Mouse (Mus musculus) left cerebral cortex, postnatal 25 days (tissue): Measurements from ENCODE around the gene Gngt2. TPM values are rescaled to one million over a fixed set of nuclear protein-coding genes. Genes with fewer than 3 reads are reported as not detected.

Source experiments
- DNase-seq, 2 experiments: peaks; one replicate each; pipeline ENCODE4 v3.0.0; 2022; ENCODE audit warnings: low spot score in 2 of 2, mixed read lengths in 1 of 2
- intact Hi-C: fragments of 180-260 bp; cut with DNase I; formaldehyde crosslinking; loops from one replicate; pipeline ENCODE4 v1.15.1; 2025
- total RNA-seq, 2 experiments: library from RNA; stranded (reverse); gene quantifications; 2 replicates each; pipeline ENCODE4 v1.2.3; 2021

The Gngt2 gene
- total RNA-seq = 1 to 10 TPM; 2.6 to 3.2 TPM

GRCm38 (mm10) chr11:95837059-95837458, at the start of gene Gngt2:
Gene Gngt2 (plus strand): TSS chr11:95837216.
- intact Hi-C loops = no loop called here
- DNase-seq = no peak

- intact Hi-C loops = no loop called here
- DNase-seq = no peak
These were observed 47.5 kb upstream of the Gngt2 start for GRCm38 (mm10) chr11:95789451-95789891.

- intact Hi-C loops = no loop called here
These were observed 45.2 kb upstream of the Gngt2 start for GRCm38 (mm10) chr11:95791787-95792186.

GRCm38 (mm10) chr11:95792950-95793509, 44.0 kb upstream of the Gngt2 start:
- DNase-seq = no peak
- intact Hi-C loops = no loop called here

More at GRCm38 (mm10) chr11:95791787-95792186, 45.2 kb upstream of the Gngt2 start:
- DNase-seq = peak; percentile 50 to 84

GRCm38 (mm10) chr11:95794201-95794600, 42.8 kb upstream of the Gngt2 start:
- no peak for DNase-seq
- intact Hi-C loops = no loop called here

- intact Hi-C loops = no loop called here
These were observed 41.4 kb upstream of the Gngt2 start for GRCm38 (mm10) chr11:95795582-95795981.

GRCm38 (mm10) chr11:95805010-95805409, 32.0 kb upstream of the Gngt2 start:
- no peak for DNase-seq
- intact Hi-C loops = no loop called here

More at GRCm38 (mm10) chr11:95795582-95795981, 41.4 kb upstream of the Gngt2 start:
- DNase-seq = no peak

- intact Hi-C loops = no loop called here
- DNase-seq = no peak
These were observed 31.5 kb upstream of the Gngt2 start for GRCm38 (mm10) chr11:95805527-95805926.

GRCm38 (mm10) chr11:95807884-95808283, 29.1 kb upstream of the Gngt2 start:
- DNase-seq = no peak
- intact Hi-C loops = no loop called here

GRCm38 (mm10) chr11:95808448-95809011, 28.5 kb upstream of the Gngt2 start:
- DNase-seq = no peak
- intact Hi-C loops = no loop called here

- intact Hi-C loops = no loop called here
- no peak for DNase-seq
These were observed 27.4 kb upstream of the Gngt2 start for GRCm38 (mm10) chr11:95809603-95810002.

GRCm38 (mm10) chr11:95810828-95811227, 26.2 kb upstream of the Gngt2 start:
- intact Hi-C loops = no loop called here
- no peak for DNase-seq

- no peak for DNase-seq
- intact Hi-C loops = no loop called here
These were observed 25.3 kb upstream of the Gngt2 start for GRCm38 (mm10) chr11:95811741-95812140.

- DNase-seq = no peak
- intact Hi-C loops = no loop called here
These were observed 24.8 kb upstream of the Gngt2 start for GRCm38 (mm10) chr11:95812224-95812623.

- intact Hi-C loops = no loop called here
- no peak for DNase-seq
These were observed 22.9 kb upstream of the Gngt2 start for GRCm38 (mm10) chr11:95814101-95814500.

GRCm38 (mm10) chr11:95814857-95815256, 22.2 kb upstream of the Gngt2 start:
- DNase-seq = no peak
- intact Hi-C loops = no loop called here

- no peak for DNase-seq
- intact Hi-C loops = no loop called here
These were observed 21.6 kb upstream of the Gngt2 start for GRCm38 (mm10) chr11:95815412-95815811.

GRCm38 (mm10) chr11:95819138-95819537, 17.9 kb upstream of the Gngt2 start:
- intact Hi-C loops = no loop called here
- no peak for DNase-seq

- intact Hi-C loops = loop anchor here (5.0 to 10.0 kb wide), 2 partner anchors 49 to 137 kb away; no protein-coding TSS in a partner anchor
- DNase-seq = no peak
These were observed 15.5 kb upstream of the Gngt2 start for GRCm38 (mm10) chr11:95821511-95821910.

- intact Hi-C loops = loop anchor here (5.0 to 10.0 kb wide), 2 partner anchors 50 to 138 kb away; no protein-coding TSS in a partner anchor
- no peak for DNase-seq
These were observed 14.6 kb upstream of the Gngt2 start for GRCm38 (mm10) chr11:95822437-95822836.
